Mouse (Mus musculus) adrenal gland, adult 18-20 months (tissue): ENCODE results near the gene Rasgef1b. TPM values are rescaled to one million over a fixed set of nuclear protein-coding genes. Genes with fewer than 3 reads are reported as not detected.
A peak's percentile ranks its signal among the peaks of the same experiment; 100 is the strongest.

Experiments used
- DNase-seq, 2 experiments: peaks; one replicate each; pipeline ENCODE4 v3.0.0; 2021 to 2022; ENCODE audit warnings: low spot score in 2 of 2
- total RNA-seq, 2 experiments: library from RNA; stranded (reverse); gene quantifications; 1 replicate in 1 of 2; 2 replicates in 1 of 2; pipeline ENCODE4 v1.2.3; 2021

Rasgef1b gene
- total RNA-seq, 2 experiments from 2014 or later = 10.4 to 13.3 TPM

GRCm38 (mm10) chr5:99708706-99709105 is 20.2 kb downstream of the Rasgef1b start:
- no peak for DNase-seq

GRCm38 (mm10) chr5:99707261-99707660 is 21.6 kb downstream of the Rasgef1b start:
- peak in 1 of 2 experiments; percentile 11 for DNase-seq

GRCm38 (mm10) chr5:99701811-99702210 is 27.1 kb downstream of the Rasgef1b start:
- no peak for DNase-seq

GRCm38 (mm10) chr5:99694712-99695360 is 34.0 kb downstream of the Rasgef1b start:
- DNase-seq = no peak

DNA sequence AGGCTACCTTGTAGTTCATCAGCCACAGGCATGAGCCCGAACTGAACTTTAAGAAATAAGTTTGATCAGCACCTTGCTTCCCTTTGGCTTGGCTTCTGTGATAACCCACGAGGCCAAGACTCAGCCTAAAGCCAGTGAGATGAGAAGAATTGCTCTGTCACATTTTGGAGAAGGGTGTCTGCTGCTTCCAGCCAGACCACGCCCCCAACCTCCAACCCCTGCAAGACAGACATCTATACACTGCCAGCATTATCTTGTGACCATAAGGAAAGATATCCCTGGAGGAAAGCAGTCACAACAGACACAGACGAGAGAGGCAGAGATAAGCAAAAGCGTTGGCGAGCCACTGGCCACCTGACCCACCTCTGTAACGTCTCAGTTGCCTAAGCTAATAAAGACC is 39.0 kb downstream of the Rasgef1b start:
- DNase-seq = no peak

- DNase-seq = no peak
Observed at GRCm38 (mm10) chr5:99687894-99688293, 41.0 kb downstream of the Rasgef1b start.

DNA sequence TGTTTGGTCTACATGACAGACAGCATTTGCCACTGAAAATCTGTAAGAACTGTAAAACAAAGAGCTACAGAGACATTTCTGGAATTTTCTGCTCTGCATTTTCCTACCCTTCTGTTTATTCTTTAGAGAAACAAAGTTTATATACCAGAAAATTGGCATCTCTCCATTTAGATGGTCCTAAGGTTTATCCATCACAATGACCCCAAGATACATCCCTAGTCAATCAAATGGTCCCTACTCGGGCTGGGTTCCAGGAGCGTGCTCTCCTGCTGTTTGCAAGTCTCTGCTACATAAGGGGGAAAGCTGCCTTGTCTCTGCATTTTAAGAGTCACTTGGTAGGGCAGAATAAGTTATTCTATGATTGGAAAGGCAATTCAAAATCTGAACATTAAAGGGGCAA is 44.8 kb downstream of the Rasgef1b start:
- DNase-seq = no peak

DNA sequence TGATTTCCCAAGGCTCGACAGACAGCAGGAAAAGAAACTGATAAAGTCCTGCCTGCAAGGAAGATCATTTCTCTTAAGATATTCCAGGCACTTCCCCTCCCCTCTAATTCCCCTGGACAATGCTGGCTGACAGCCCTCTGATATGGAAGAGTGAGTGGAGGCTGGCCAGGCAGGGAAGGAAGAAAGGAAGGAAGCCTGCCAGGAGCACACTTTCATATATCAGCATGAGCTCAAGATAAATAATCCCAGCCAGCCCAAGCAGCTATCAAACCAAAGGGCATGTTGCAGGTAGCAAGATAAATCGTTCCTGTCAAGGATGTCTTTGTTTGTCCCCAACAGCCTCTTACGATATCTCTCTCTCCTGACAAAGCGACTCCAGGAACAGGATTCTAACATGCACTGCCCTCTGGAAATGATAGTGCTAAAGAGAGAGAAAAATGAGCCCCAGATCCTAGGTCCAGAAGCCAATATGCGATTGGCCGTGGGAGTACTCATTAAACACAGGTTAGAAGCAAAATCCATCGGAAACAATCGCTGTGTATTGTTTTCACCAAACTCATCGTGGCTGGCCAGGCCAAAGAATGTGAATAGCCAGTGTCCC is 58.8 kb downstream of the Rasgef1b start:
- no peak for DNase-seq

- DNase-seq = no peak
Observed at GRCm38 (mm10) chr5:99656024-99656423, 72.8 kb downstream of the Rasgef1b start.

DNA sequence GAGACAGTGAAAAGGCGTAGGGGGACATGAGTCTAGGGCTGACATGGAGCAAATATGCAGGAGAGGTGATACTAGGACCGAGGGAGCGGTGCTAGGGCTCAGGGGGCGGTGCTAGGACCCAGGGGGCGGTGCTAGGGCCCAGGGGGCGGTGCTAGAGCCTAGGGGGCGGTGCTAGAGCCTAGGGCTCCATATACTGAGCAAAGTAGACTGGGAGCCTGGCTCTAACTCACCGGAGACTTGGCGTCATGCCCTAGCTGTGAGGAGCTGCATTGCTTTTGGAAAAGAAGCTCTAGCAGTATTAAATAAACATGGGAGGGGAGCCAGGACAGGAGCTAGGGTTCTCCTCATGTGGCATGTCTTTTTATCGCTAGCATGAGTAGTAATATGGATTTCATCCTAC is 75.9 kb downstream of the Rasgef1b start:
- DNase-seq = no peak

GRCm38 (mm10) chr5:99641407-99641806 is 87.5 kb downstream of the Rasgef1b start:
- no peak for DNase-seq

GRCm38 (mm10) chr5:99636575-99636974 is 92.3 kb downstream of the Rasgef1b start:
- DNase-seq = no peak

GRCm38 (mm10) chr5:99634010-99634541 is 94.8 kb downstream of the Rasgef1b start:
- no peak for DNase-seq

- DNase-seq = no peak
Observed at GRCm38 (mm10) chr5:99633548-99633947, 95.3 kb downstream of the Rasgef1b start.

DNA sequence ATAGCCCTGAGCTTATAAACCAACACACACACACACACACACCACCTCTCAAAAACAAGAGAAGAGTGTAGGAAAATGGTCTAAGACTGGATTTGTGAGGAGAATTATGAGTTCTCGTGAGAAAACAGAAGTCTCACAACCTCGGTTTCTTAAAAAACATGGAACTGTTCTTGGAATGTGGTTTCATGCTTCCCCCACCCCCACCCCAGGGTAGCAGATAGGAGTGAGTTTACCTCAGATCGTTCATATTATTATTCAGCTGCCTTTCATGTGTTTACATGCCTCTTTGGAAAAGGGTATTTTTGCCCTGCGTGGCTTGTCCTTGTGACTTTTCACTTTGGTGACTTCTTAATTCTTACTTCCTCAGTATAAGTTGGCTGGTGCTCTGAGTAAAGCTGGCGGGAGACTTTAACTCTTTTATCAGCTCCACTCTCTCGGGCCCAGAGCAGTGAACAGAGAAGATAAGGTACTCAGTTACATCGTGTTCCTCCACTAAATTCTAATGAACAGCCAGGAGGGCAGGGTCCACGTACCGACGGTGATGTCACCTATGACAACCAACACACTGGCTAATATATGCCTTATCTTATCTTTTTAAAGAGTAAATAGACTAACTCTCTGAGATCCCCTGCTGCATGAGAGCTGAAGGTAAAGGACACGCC is 96.1 kb downstream of the Rasgef1b start:
- no peak for DNase-seq

DNA sequence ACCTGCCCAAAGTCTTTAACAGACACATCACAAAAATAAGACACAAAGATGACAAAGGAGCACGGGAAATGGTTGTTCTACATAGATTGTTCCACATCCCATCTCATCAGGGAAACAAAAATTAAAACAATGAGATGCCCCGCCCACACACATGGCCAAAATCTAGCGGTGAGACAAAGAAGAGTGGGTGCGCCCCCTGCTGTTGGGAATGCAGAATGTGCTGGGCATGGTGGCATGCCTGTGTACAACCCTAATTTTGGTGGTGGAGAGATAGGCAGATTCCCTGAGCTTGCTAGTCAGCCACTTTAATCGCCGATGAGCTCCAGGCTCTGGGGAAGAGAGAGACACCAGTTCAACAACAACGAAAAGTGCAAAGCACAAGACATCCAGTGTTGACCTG is 98.8 kb downstream of the Rasgef1b start:
- peak; percentile 10 to 32 for DNase-seq

DNA sequence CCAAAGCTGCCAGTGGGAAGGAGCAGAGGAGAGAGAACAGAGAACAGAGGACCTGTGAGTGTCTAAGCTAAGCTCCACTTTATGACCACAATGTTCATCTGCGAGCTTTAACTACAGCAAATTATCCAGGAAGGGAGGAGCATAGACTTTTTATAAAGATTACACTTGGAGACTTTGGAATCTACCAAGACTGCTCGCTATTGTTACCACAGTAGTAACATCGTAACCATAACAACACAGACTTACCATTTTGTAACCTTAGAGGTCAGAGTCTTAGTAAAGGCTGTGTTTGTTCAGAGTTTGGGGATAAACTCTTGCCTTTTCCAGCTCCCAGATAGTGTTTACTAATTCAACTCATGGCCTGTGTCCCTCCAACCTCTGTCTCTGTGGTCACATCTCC is 103.3 kb downstream of the Rasgef1b start:
- no peak for DNase-seq

GRCm38 (mm10) chr5:99620771-99621170 is 108.1 kb downstream of the Rasgef1b start:
- DNase-seq = no peak

GRCm38 (mm10) chr5:99617271-99617800 is 111.5 kb downstream of the Rasgef1b start:
- DNase-seq = no peak

- DNase-seq = no peak
Observed at GRCm38 (mm10) chr5:99613321-99614118, 115.3 kb downstream of the Rasgef1b start.

GRCm38 (mm10) chr5:99607602-99608001 is 121.3 kb downstream of the Rasgef1b start:
- no peak for DNase-seq
